Mouse (Mus musculus) hindbrain, postnatal 0 days (tissue): ENCODE measurements around the gene Scarb1. TPM values are rescaled to one million over a fixed set of nuclear protein-coding genes. Genes with fewer than 3 reads are reported as not detected.

Experiments
- ATAC-seq: fragments of 200-750 bp; cut with Nextera tagmentation; 2 replicates; pipeline ENCODE4 v1.8.0; 2017; ENCODE audit warnings: mild to moderate bottlenecking, moderate TSS enrichment, moderate library complexity
- DNase-seq: peaks from one replicate; pipeline ENCODE4 v3.0.0-alpha.2; 2015; ENCODE audit warnings: low spot score
- H3K27ac ChIP-seq: fragments of 300-500 bp; sonication (generic); 2 replicates; pipeline ENCODE4 v1.5.1; 2014; ENCODE audit warnings: mild to moderate bottlenecking
- H3K27me3 ChIP-seq: fragments of 300-500 bp; sonication (generic); 2 replicates; pipeline ENCODE4 v1.6.1; 2014; ENCODE audit warnings: low read length, mixed read lengths; ENCODE audit not compliant: insufficient read depth
- H3K36me3 ChIP-seq: fragments of 300-500 bp; sonication (generic); 2 replicates; pipeline ENCODE4 v1.6.1; 2014; ENCODE audit warnings: low read length, mixed read lengths; ENCODE audit not compliant: insufficient read depth
- H3K4me1 ChIP-seq: fragments of 300-500 bp; sonication (generic); 2 replicates; pipeline ENCODE4 v1.6.1; 2014; ENCODE audit warnings: antibody characterized with exemption, low read length, mixed read lengths; ENCODE audit not compliant: insufficient read depth
- H3K4me2 ChIP-seq: fragments of 300-500 bp; sonication (generic); 2 replicates; pipeline ENCODE4 v1.6.1; 2014; ENCODE audit warnings: low read depth, mild to moderate bottlenecking, low read length, moderate library complexity, mixed read lengths
- H3K4me3 ChIP-seq: fragments of 300-500 bp; sonication (generic); 2 replicates; pipeline ENCODE4 v1.5.1; 2014; ENCODE audit warnings: low read length
- H3K9ac ChIP-seq: fragments of 300-500 bp; sonication (generic); replicated peaks from 2 replicates; pipeline ENCODE4 v1.6.1; 2014; ENCODE audit warnings: mild to moderate bottlenecking, low read length, moderate library complexity, mixed read lengths
- H3K9me3 ChIP-seq: fragments of 300-500 bp; sonication (generic); 2 replicates; pipeline ENCODE4 v1.6.1; 2016; ENCODE audit warnings: low read length, mixed read lengths
- CTCF ChIP-seq: IDR thresholded peaks from 2 replicates; pipeline ENCODE4 v1.5.1; 2016; ENCODE audit warnings: antibody characterized with exemption, control low read depth, low read depth
- WGBS: fragments of 180-500 bp; shearing (Covaris S2); extraction: QIAGEN DNeasy Blood & Tissue Kit; methylation state at CpG from one replicate; pipeline ENCODE4 v1.1.7; 2014; 5-methylcytosine and 5-hydroxymethylcytosine counted together
- polyA plus RNA-seq: library from polyadenylated mRNA; unstranded; fragments of >200 nt; fragmentation: Nextera tagmentation; extraction: Ambion mirVana; gene quantifications from 2 replicates; pipeline ENCODE4 v1.2.1, GENCODE M21; 2015
- total RNA-seq: library from RNA; depleted of rRNA; stranded (reverse); fragments of >200 nt; gene quantifications from 2 replicates; pipeline ENCODE4 v1.2.3, GENCODE M21; 2014

Scarb1 gene
- total and polyA plus RNA-seq, 2 experiments from 2014 or later = 56.1 to 70.3 TPM

GRCm38 (mm10) chr5:125326351-125326750, 14.5 kb downstream of the Scarb1 start:
- H3K4me1 ChIP-seq = no peaks in the 10 kb centered on the region
- ATAC-seq = no peak
- H3K9me3 ChIP-seq = no peaks in the 10 kb centered on the region
- no peak overlapping the region for H3K9ac ChIP-seq
- H3K27ac ChIP-seq = no peak overlapping the region
- H3K36me3 ChIP-seq = no peaks in the 10 kb centered on the region
- no peak for DNase-seq
- no peak overlapping the region for H3K4me2 ChIP-seq
- no peak for TF ChIP-seq CTCF
- H3K27me3 ChIP-seq = no peaks in the 10 kb centered on the region
- H3K4me3 ChIP-seq = no peak overlapping the region
- 85% methylated on average over 8 of the region's 8 CpGs for WGBS

- Histone ChIP-seq H3K27ac (no peak overlapping the region), H3K4me2 (no peak overlapping the region), H3K4me1 (no peaks in the 10 kb centered on the region), H3K9ac (no peak overlapping the region), H3K9me3 (no peaks in the 10 kb centered on the region), H3K27me3 (no peaks in the 10 kb centered on the region), H3K36me3 (no peaks in the 10 kb centered on the region), H3K4me3 (no peak overlapping the region)
- WGBS = 58% methylated on average over 11 of the region's 11 CpGs
- peak; percentile 54 for DNase-seq
- peak; percentile 43; the same call in 1 of the 2 replicates for ATAC-seq
- TF ChIP-seq CTCF = no peak
These were observed 15.0 kb downstream of the Scarb1 start for GRCm38 (mm10) chr5:125325931-125326330.

- TF ChIP-seq CTCF = no peak
- 59% methylated on average over 4 of the region's 4 CpGs for WGBS
- Histone ChIP-seq H3K4me1 (no peaks in the 10 kb centered on the region), H3K9ac (no peak overlapping the region), H3K36me3 (no peaks in the 10 kb centered on the region), H3K27me3 (no peaks in the 10 kb centered on the region), H3K9me3 (no peaks in the 10 kb centered on the region), H3K4me2 (no peak overlapping the region), H3K27ac (no peak overlapping the region), H3K4me3 (no peak overlapping the region)
- ATAC-seq (no peak), DNase-seq (no peak)
These were observed 15.6 kb downstream of the Scarb1 start for GRCm38 (mm10) chr5:125325285-125325684.

- no peaks in the 10 kb centered on the region for H3K9me3 ChIP-seq
- 87% methylated on average over 7 of the region's 7 CpGs for WGBS
- ATAC-seq (no peak), DNase-seq (no peak)
- no peak overlapping the region for H3K9ac ChIP-seq
- TF ChIP-seq CTCF = no peak
- H3K27ac ChIP-seq = no peak overlapping the region
- H3K4me3 ChIP-seq = no peak overlapping the region
- no peaks in the 10 kb centered on the region for H3K27me3 ChIP-seq
- no peaks in the 10 kb centered on the region for H3K36me3 ChIP-seq
- no peaks in the 10 kb centered on the region for H3K4me1 ChIP-seq
- H3K4me2 ChIP-seq = no peak overlapping the region
These were observed 16.9 kb downstream of the Scarb1 start for GRCm38 (mm10) chr5:125323939-125324480.

- Histone ChIP-seq H3K4me2 (no peak overlapping the region), H3K27me3 (no peaks in the 10 kb centered on the region), H3K36me3 (no peaks in the 10 kb centered on the region), H3K4me1 (no peaks in the 10 kb centered on the region), H3K4me3 (no peak overlapping the region), H3K9me3 (no peaks in the 10 kb centered on the region), H3K9ac (no peak overlapping the region), H3K27ac (no peak overlapping the region)
- no peak for TF ChIP-seq CTCF
- DNase-seq = no peak
- 68% methylated on average over 6 of the region's 6 CpGs for WGBS
- no peak for ATAC-seq
These were observed 17.8 kb downstream of the Scarb1 start for GRCm38 (mm10) chr5:125323128-125323527.

- Histone ChIP-seq H3K27me3 (no peaks in the 10 kb centered on the region), H3K27ac (no peak overlapping the region), H3K4me3 (no peak overlapping the region), H3K36me3 (no peaks in the 10 kb centered on the region), H3K9ac (no peak overlapping the region), H3K4me2 (no peak overlapping the region), H3K4me1 (no peaks in the 10 kb centered on the region), H3K9me3 (no peaks in the 10 kb centered on the region)
- no peak for TF ChIP-seq CTCF
- DNase-seq (peak; percentile 33), ATAC-seq (peak; percentile 56)
- 60% methylated on average over 3 of the region's 3 CpGs for WGBS
These were observed 19.1 kb downstream of the Scarb1 start for GRCm38 (mm10) chr5:125321836-125322235.

- no peak overlapping the region for H3K9ac ChIP-seq
- ATAC-seq (no peak), DNase-seq (peak; percentile 79)
- no peak overlapping the region for H3K4me2 ChIP-seq
- H3K36me3 ChIP-seq = no peaks in the 10 kb centered on the region
- H3K4me3 ChIP-seq = no peak overlapping the region
- H3K27me3 ChIP-seq = no peaks in the 10 kb centered on the region
- H3K27ac ChIP-seq = peak overlapping the region; percentile 37
- WGBS = 56% methylated on average over 16 of the region's 16 CpGs
- H3K9me3 ChIP-seq = no peaks in the 10 kb centered on the region
- no peak for TF ChIP-seq CTCF
- H3K4me1 ChIP-seq = no peaks in the 10 kb centered on the region
These were observed 21.7 kb downstream of the Scarb1 start for GRCm38 (mm10) chr5:125319057-125319800.
